Mouse (Mus musculus): ENCODE results near the gene Sorbs1. TPM values are rescaled to one million over a fixed set of nuclear protein-coding genes. Genes with fewer than 3 reads are reported as not detected.

Gene Sorbs1
- total RNA-seq, 2 experiments from 2014 or later: 141 to 154 TPM

DNA sequence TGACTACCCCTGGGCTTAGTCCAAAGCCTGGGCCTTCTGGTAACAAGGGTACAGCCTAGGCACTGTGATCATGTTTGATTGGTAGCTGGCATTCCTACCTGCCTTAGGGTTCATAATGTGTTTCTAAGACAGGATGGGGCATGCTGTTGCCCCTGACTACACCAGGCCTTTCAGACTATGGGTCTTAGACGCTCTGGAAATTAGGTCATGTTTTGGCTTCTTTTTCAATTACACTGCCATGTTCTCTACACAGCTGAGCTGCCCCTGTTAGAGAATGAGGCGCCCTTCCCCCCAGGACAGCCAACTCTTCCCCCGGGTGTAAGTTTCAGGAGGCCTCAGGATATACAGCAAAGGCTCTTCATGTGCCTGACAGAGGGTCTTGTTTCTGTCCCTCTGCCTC, 191.4 kb downstream of the Sorbs1 start:
- intact Hi-C loops (cut with DNase I): no loop called here

DNA sequence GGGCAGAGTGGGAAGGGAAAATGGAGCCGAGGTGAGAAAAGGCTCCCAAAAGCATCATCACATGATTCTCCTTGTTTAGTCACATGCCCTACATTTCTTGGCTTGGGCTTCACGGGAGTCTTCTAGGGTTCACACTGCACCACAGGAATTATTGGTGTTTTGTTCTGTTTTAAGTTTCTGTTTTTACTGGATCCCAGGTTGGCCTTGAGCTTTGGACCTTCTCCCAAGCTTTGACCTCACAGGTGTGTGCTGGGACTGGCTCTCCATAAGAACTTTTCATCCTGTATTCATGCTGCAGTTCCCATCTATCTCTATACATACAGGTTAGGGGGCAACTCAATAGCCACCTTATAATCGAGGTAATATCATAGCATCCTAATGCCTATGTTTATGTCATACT, 194.4 kb downstream of the Sorbs1 start:
- intact Hi-C loops (cut with DNase I): no loop called here
- no peak for DNase-seq

More for the DNA sequence above, 191.4 kb downstream of the Sorbs1 start:
- no peak for DNase-seq

DNA sequence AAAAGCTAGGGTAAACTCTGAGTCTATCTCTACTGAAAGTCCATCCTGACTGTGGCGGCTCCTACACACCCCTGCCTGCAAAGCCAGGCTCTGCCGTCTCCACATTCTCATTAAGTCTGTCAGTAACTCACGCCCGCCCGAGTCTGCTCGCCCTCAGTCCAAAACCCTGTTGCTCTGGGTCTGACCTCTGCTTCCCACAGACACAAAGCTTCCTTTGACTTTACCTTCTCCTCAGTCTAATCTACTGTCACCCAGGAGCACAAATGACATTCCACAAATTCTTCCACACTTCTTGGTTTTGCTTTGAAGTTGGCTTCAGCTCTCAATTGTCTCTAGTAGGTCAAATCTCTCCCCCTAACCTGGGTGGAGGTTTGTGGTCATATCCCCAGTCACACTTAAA, 195.1 kb downstream of the Sorbs1 start:
- no peak for DNase-seq
- intact Hi-C loops (cut with DNase I): no loop called here

DNA sequence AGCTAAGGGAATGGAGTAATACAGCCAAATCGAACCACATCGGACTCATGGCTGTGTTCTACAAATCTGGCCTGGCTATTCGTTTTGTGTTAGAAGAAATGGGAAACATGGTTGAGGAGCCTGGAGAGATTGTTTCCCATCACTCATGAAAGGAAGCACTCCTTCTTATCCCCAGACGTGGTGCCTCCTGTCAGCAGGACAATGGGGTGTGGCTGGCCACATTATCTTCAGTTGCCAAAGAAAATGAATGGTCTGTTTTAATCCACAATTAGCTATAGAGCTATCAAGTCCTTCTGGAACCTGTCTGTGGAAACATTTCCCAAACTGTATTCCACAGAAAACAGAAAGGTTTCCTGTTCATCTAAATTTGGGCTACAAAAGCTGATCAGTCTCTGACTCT, 196.6 kb downstream of the Sorbs1 start:
- no peak for DNase-seq
- intact Hi-C loops (cut with DNase I): no loop called here

DNA sequence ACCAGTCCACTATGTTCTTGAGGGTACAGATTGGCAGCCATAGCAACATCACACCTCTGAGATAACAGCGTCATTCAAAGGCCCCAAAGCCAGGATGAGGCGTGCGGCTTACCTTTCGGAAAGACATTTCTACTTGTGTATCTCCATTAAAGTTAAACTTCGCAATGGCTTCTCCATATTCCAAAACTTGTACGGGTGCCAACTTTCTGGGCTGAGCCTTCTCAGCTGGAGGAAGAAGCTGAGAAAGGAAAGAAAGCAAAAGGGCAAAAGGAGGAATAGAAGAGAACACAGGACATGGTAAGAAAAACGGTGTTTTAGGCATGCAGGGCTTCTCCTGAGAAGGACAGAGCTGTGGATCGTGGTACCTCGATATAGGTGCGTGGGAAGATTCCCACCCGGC, 199.3 kb downstream of the Sorbs1 start:
- intact Hi-C loops (cut with DNase I): no loop called here
- DNase-seq: no peak

DNA sequence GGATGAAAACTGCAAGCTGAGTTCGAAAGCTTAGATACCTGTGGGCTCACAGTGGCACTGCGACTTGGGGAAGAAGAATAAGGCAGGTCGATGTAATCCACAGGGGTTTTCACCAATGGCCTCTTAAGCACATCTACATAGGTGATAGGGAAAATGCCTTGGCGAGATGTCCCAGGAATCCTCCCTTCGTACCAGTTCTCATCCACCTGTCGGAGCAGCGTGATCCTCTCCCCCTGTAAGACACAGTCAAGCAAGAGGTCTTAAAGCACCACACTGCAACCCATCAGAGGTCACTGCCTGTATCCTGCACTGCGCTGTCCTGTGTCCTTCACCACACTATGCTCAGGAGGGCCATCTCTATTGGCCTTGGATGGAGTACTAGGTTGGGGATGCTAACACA, 201.9 kb downstream of the Sorbs1 start:
- DNase-seq: no peak
- intact Hi-C loops (cut with DNase I): no loop called here

DNA sequence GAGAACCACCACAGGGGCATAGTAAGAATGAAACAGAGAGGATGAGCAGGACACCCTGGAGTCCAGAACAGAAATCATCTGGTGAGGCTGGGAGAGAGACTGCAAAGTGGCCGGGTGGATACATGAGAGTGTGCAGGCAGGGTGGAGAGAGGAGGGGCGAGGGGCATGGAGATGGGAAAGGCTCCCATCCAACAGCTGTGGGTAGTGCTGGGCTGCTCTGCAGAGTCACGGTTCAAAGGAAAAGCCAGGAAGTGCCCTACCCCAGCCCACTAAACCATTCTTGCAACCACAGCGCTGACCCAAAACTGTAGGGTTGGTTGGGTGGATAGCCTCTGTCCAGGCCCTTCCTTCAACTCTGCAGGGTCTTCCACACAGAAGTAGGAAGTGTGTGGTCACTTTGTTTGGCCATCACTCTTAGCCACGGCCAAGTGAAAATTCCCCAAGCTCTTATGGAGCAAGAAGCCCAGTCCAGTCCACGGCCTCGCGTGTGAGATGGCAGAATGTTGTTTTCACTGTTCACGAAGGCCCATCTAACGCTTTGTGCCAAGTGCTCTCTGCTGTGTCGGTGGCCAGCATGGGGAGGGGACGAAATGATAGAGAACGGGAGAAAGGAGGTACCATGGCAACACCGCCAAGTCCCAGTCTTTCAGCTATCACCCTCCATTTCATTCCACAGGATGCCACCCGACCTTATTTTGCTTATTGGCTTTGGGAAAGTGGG, 203.0 kb downstream of the Sorbs1 start:
- DNase-seq: no peak
- intact Hi-C loops (cut with DNase I): no loop called here

DNA sequence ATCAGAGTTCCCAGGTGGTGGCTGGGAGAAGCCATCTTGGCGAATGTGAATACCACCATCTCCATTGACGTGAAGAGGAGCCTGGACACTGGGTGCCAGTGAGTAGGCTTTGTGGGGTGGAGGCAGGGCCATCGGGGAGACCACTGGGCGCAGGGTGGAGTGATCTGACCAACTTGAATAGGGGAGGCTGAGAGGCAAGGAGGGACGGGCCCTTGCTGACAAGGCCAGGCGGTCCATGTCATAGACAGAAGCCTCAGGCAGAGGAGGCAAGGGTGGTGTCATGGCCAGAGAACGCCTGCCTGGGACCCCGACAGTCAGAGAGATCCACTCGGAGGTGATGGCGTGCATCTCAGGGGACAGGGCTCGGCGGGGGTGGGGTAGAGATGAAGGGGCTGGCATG, 203.7 kb downstream of the Sorbs1 start:
- no peak for DNase-seq
- intact Hi-C loops (cut with DNase I): no loop called here

DNA sequence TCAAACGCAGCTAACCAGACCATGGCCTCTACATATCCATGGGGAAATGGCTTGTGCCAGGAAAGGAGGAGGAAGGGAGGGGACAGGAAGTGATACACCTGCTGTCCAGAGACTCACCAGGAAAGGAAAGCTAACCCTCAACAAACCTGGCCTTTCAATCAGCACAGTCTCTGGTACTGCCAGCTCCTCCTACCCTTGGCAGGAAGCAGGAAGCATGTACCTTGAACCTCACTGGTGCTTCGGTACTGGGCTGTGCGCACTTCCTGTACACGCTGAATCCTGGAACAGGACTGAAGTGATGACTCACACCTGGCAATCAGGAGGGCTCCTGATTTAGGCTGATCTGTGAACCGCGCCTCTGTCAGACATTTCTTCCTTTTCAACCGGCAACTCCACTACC, 206.0 kb downstream of the Sorbs1 start:
- intact Hi-C loops (cut with DNase I): no loop called here
- DNase-seq: no peak

DNA sequence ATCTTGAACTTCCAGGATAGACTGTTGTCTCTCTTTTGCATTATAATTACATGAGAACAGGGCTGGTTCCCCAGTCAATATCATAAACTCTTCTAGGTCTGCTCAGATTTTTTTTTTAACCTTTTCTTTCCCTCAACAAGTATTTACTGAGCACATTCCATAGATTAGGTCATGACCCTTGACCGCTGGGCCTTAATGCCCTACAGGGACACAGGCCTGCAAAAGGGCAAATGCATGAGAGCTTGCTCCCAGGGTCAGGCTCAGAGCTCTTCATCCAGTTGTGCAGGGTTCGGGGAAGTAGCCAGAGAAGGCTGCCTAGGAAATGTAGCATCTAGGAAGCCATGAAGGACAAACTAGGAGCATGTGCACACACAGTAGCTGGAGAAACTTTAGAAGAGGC, 206.9 kb downstream of the Sorbs1 start:
- intact Hi-C loops (cut with DNase I): no loop called here
- DNase-seq: no peak

DNA sequence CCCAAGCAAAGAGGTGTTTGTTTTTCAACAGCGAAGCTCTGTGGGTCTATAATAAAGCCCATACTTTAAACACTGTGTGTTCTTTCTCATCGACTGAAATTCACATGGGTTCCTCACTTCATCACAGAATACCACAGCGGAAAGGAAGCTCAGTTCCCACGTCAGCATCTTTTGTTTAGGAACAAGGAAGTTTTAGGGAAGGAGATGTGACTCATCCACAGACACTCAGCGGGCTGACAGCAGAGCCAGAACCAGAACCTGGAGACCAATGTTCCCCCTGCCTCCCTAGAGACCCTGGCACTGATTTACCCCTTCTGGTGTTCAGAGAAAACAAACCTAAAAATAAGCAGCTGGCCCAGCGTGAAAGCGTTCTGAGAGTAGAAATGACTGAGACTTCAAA, 208.1 kb downstream of the Sorbs1 start:
- intact Hi-C loops (cut with DNase I): no loop called here
- no peak for DNase-seq

DNA sequence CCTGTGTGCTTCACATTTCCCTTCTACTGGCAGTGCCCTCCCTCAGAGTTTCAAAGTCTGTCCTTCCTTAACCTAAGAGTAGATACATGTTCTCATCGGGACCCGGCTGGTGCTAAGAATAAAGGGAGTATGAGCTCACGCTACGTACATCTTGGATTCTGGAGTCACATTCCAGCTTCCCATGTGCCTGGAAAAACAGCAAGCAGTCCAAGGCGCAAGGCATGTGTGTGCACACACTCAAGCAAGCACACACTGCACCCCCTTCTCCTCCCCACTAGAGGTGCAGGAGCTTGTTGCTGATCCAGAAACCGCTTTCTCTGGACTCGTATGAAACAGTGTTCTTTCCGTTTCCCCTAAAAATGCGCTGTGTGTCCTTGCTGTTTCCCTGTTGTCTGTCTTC, 210.7 kb downstream of the Sorbs1 start:
- no peak for DNase-seq

DNA sequence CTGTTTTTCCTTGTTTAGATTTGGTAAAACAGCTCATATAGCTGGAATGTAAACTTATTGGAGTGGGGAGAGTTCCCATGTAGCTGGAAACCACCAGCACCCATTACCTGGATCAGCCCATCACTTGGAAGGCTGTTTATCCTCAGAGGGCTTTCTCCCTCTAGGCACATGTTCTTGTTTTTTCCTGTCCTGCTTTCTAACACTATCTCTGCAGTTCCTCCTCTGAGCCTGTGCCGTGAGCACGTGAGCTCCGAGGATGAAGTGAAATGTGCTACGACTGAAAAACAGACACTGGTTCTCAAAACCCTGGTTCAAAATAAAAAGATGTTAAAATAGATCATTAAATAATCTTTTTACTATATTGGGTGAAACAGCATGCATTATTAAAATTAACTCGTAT, 211.1 kb downstream of the Sorbs1 start:
- DNase-seq: no peak
- intact Hi-C loops (cut with DNase I): no loop called here

More for the DNA sequence above, 210.7 kb downstream of the Sorbs1 start:
- intact Hi-C loops (cut with DNase I): no loop called here

DNA sequence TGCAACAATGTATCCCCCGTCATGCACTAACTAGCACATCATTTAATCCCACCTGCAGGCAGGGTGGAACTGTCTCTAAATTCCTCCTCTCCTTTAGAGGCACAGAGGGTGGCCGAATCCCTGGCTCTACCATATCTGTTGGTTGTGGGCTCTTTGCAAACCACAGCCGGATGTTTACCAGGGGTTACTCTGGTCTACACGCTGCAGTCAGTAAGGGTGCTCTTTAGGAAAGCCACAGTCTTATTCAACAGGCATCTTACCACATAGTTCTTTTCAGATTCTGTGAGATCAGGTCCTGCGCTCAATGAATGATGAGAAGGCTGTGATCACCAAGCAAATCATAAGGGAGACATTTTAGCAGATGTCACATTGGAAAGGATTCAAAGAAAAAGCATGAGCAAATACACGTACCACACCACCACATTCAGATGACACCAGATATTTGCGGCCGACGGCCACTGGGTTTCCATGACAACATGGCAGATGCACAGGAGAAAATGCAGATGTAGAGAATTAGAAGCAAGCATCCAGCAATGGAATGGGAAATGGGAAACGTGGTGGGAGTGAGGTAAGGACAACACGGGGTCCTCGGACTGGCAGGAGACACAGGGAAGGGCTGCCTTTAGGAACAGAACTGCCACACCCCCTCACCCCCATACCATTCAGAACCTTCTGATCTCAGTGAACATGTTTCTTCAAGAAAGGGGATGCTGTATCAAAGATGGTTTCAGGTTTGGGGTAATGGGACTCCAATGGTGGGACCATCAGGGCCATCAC, 213.4 kb downstream of the Sorbs1 start:
- DNase-seq: no peak
- intact Hi-C loops (cut with DNase I): no loop called here

DNA sequence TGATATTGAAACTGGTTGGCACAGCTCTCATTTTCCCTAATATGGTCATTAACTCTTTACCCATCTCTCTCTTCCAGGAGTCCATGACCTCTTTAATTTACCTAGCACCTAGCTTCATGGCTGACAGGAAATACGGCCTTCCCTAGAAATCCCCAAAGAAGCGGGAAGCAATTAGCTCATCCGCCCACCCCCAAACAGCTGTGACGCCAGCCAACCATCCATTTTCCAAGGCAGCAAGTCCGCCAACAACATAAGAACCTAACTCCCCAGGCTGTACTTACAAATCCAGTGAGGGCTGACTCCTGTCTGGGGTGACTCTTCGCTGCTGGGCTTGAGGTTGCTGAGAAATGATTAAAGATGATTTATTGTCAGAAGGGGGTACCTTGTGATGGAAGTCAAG, 214.4 kb downstream of the Sorbs1 start:
- intact Hi-C loops (cut with DNase I): no loop called here
- DNase-seq: no peak

DNA sequence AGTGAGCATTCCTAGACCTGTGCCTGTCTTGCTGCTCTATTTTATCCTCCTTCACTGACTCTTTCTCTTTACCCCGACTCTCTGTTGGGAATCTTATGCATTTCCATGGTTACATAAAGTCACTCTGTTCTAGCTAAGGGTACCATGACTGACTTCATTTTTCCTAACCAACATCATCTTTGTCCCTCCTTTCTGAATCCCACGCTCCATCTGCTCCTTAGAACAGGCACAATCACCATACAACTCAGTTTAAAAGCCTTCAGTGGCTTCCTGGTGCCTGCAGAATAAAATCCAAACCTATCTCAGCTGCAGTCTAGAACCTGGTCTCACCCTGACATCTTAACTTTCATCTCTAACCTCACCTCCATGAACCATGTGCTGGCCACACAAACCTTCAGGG, 215.0 kb downstream of the Sorbs1 start:
- intact Hi-C loops (cut with DNase I): no loop called here
- no peak for DNase-seq

DNA sequence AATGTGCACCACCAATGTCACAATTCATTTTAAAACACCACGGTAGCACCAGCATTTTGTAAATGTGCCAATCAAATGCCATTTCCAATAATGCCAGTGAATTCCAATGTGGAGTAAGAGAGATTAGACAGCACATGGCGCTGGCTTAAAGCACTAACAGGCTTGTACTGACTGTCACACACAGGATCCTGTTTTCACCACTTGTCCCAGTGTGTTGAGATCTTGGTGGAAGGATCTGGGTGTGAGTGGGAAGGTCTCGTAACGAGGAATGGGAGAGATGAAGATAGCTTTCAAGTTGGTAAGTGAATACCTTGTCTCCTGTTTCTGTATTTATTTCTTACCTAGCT, 215.8 kb downstream of the Sorbs1 start:
- no peak for DNase-seq
- intact Hi-C loops (cut with DNase I): no loop called here

DNA sequence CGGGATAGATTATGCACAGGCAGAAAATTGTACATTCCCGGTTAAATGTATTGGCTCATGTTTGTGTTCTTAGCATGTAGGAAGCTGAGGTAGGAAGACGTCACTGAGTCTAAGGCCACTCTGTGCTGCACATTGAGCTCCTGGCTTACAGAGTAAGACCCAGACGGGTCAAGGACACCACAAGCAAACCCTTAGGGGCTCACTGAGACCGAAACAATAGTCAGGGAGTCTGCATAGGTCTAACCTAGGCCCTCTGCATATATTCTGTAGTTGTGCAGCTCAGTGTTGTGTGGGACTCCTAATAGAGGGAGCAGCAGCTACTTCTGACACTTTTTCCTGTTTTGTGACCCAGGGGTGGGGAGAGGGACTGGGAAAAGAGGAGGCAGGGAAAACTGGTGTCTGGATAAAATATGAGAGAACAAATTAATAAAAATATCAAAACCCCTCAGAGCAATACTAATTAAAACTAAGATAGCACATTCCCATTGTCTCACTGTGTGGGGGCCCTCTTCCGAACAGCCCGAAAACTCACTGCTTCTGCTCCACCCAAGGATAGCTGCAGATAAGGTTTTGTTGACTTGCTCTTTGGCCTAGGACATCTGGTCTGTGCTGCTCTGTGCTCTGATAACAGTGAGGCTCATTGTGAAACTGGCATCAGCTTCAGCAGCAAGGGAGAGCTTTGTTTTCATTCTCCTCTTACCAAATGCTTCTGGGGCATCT, 216.3 kb downstream of the Sorbs1 start:
- intact Hi-C loops (cut with DNase I): no loop called here
- no peak for DNase-seq

DNA sequence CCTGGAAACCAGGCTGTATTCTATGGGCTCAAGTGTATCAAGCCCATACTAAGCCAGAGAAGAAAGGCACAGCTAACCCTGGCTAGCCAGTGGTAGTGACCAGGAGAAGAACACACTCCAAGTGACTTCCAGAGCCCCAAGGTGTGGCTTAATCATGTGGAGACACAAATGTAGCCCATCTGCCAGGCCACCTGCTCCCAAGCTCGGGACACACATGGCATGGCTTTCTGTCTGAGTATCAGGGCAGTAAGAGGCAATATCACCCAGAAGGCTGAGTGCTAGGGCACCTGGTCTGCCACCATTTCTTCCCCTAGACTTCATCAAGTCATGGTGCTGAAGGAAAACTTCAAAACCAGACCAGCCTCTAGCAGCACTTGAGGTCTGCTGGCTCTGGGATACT, 219.3 kb downstream of the Sorbs1 start:
- intact Hi-C loops (cut with DNase I): no loop called here
- peak; percentile 32 for DNase-seq

DNA sequence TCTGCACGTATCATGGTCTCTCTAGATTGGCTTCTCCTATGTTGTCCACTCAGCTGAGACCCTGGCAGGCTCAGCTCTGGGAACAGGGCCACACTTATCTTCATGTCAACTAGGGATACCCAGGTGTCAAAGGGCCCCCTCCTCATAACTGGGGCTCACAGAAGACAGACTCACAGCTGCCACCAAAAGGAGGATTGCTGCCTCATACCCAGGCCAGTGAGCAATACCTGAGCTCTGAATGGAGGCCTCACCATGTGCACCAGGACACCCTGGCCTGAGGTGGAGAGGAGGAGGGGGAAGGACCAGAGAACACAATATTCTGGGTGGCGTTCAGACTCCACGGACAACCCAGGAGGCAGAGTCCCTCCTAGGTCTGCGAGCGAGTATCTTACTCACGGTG, 219.8 kb downstream of the Sorbs1 start:
- no peak for DNase-seq
- intact Hi-C loops (cut with DNase I): no loop called here

DNA sequence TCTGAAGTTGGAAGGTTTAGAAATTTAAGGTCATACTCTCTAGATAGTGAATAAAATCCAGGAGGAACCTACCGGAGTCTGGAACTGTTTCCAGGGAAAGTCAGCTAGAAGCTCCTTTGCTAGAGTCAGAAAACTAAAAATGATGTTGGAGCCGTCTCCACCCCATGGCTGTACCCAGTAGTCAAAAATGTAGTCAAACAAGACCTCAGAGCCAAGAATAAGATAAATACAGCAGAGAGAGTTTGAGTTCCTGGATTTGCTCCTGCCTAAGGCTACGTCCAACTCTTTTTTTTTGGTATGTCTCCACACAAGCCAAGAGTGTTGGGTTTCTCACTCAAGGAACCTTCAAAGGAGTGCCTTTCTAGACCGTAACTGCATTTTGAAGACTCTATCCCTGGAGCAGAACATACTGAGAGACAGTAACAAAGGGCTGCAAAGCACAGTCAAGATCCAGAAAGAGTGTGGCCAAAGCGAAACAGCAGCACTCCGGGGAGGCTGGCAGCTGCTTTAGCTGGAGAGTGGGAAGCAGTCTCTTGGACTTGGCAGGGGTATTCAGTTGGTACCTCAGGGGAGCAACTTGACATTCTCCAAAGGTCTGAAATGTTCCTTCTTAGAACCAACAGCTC, 223.4 kb downstream of the Sorbs1 start:
- intact Hi-C loops (cut with DNase I): no loop called here
- no peak for DNase-seq

DNA sequence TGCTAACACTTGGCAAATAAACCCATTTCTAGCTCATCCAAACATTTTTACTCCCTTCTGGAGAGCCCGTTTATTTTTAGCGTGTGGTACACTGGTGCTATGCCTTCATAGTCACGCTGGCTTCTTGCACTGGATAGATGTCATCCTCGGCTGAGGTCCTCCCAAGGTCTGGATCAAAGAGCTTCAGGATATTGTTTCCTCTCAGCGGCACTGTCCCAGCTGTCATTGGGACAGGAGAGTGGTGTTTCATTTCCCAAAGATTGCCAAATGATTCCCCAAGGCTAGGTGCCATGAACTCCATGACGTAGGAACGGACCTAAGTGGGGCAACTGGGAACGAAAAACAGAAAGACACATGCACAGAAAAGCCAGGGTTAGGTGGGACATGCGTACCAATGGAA, 225.2 kb downstream of the Sorbs1 start:
- DNase-seq: no peak

More for the DNA sequence above, 225.2 kb downstream of the Sorbs1 start:
- intact Hi-C loops (cut with DNase I): no loop called here

Data from left cerebral cortex, postnatal 4 days (tissue).